Mouse (Mus musculus) hematopoietic stem cell, adult 5-6 weeks (primary cell): ENCODE measurements around the gene Nsmce4a. TPM values are rescaled to one million over a fixed set of nuclear protein-coding genes. Genes with fewer than 3 reads are reported as not detected.
"Not testable (repeated sequence)": the region's sequence is repeated elsewhere in the genome, so short reads cannot be mapped to it uniquely, and the experiment has no call there.

Experiments
- ATAC-seq, 2 experiments: fragments of 125-278 bp in 1 of 2; replicated peaks in 1 of 2; 2 replicates each; pipeline ENCODE4 v1.8.0; 2016 to 2017; ENCODE audit warnings: inconsistent platforms in 2 of 2, mild to moderate bottlenecking in 2 of 2, moderate number of reproducible peaks in 2 of 2, low read depth in 1 of 2, moderate TSS enrichment in 1 of 2; ENCODE audit not compliant: low FRiP score in 2 of 2, poor library complexity in 2 of 2, severe bottlenecking in 2 of 2, insufficient read depth in 1 of 2, low TSS enrichment in 1 of 2
- total RNA-seq: library from RNA; stranded (forward); fragments of 172-1452, 232-1000 nt; gene quantifications from 2 replicates; pipeline ENCODE4 v1.2.3, GENCODE M21; 2017

Nsmce4a gene
- total RNA-seq, 1 experiment from 2014 or later = 168 TPM

- ATAC-seq = no peak
These were observed 25.2 kb downstream of the Nsmce4a start for GRCm38 (mm10) chr7:130547635-130548175.

- peak; percentile 91 to 93 for ATAC-seq
These were observed 26.0 kb downstream of the Nsmce4a start for GRCm38 (mm10) chr7:130546791-130547484.

GRCm38 (mm10) chr7:130546421-130546790 lies 26.5 kb downstream of the Nsmce4a start:
- peak in 1 of 2 experiments; percentile 11; a peak in 1 of 4 replicates for ATAC-seq

GRCm38 (mm10) chr7:130545893-130546292 lies 27.0 kb downstream of the Nsmce4a start:
- ATAC-seq = no peak

- ATAC-seq = no peak
These were observed 27.5 kb downstream of the Nsmce4a start for GRCm38 (mm10) chr7:130545401-130545800.

- no peak for ATAC-seq
These were observed 29.7 kb downstream of the Nsmce4a start for GRCm38 (mm10) chr7:130543181-130543580.

GRCm38 (mm10) chr7:130540176-130540575 lies 32.7 kb downstream of the Nsmce4a start:
- no peak for ATAC-seq

GRCm38 (mm10) chr7:130537068-130537467 lies 35.9 kb downstream of the Nsmce4a start:
- no peak for ATAC-seq

- ATAC-seq = no peak
These were observed 37.7 kb downstream of the Nsmce4a start for GRCm38 (mm10) chr7:130535174-130535573.

- peak; percentile 98 to 100 for ATAC-seq
These were observed 39.3 kb downstream of the Nsmce4a start for GRCm38 (mm10) chr7:130533316-130534260.

- not testable (repeated sequence) for ATAC-seq
These were observed 41.8 kb downstream of the Nsmce4a start for GRCm38 (mm10) chr7:130531138-130531537.

- no peak for ATAC-seq
These were observed 45.6 kb downstream of the Nsmce4a start for GRCm38 (mm10) chr7:130527306-130527705.

- ATAC-seq = no peak
These were observed 49.5 kb downstream of the Nsmce4a start for GRCm38 (mm10) chr7:130523451-130523850.

GRCm38 (mm10) chr7:130520812-130521422 lies 52.0 kb downstream of the Nsmce4a start:
- ATAC-seq = no peak

GRCm38 (mm10) chr7:130520049-130520425 lies 52.9 kb downstream of the Nsmce4a start, which contains the start of gene Ate1:
Gene Ate1, minus strand, starts transcription at chr7:130520369.
- no peak for ATAC-seq

- ATAC-seq = peak; percentile 90 to 96
These were observed 53.5 kb downstream of the Nsmce4a start for GRCm38 (mm10) chr7:130519096-130520048.
